Mouse (Mus musculus): Measurements from ENCODE around the gene Notch3.

DNA sequence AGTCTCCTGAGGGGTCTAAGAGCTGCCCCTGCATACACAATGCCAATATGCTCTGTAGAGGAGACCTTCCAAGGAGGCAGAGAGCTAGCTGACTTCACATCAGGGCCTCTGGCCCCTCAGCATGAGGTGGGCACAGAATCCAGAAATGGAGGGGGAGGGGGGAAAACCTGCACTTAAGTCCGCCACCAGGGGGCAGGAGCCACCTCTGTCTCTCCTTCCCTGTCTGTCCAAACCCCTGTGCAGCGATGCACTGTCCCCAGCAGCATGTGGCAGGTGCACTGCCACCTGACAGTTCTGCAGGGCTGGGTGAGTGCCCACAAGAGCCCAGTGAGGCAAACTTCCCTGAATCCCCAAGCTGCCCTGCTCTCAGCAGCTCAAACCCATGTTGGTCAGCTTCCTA, 91.5 kb downstream of the Notch3 start:
- TF ChIP-seq CTCF (IDR thresholded peaks at IDR 0.05; ENCODE audit: low read depth) (peak; percentile 77), EP300 (IDR thresholded peaks at IDR 0.05; ENCODE audit: low read depth) (no peak)

Data from heart, postnatal 0 days (tissue).